Mouse (Mus musculus): ENCODE results near the gene Nmt1.

- no peak for TF ChIP-seq CTCF (conservative IDR thresholded peaks at IDR 0.05 in 1 of 2, IDR thresholded peaks at IDR 0.05 in 1 of 2; ENCODE audit: low read depth in 2 of 2, low read length in 2 of 2)
- no peak for TF ChIP-seq EP300 (IDR thresholded peaks at IDR 0.05; ENCODE audit: low read length)
- no peak for TF ChIP-seq POLR2A (IDR thresholded peaks at IDR 0.05; ENCODE audit: low read depth, low read length)
- no peak for TF ChIP-seq MXI1 (IDR thresholded peaks at IDR 0.05; ENCODE audit: low read depth, low read length)
- TF ChIP-seq ELF1 (IDR thresholded peaks at IDR 0.05; ENCODE audit: low read depth, low read length): no peak
- TF ChIP-seq CHD1 (IDR thresholded peaks at IDR 0.05; ENCODE audit: low read depth, low read length): no peak
- no peak for TF ChIP-seq USF1 (IDR thresholded peaks at IDR 0.05; ENCODE audit: low read depth, low read length)
- no peak for TF ChIP-seq ETS1 (conservative IDR thresholded peaks at IDR 0.05; ENCODE audit: low read depth, low read length)
- TF ChIP-seq PAX5 (IDR thresholded peaks at IDR 0.05; ENCODE audit: low read length): no peak
- no peak for TF ChIP-seq ZKSCAN1 (IDR thresholded peaks at IDR 0.05; ENCODE audit: borderline replicate concordance, low read depth, low read length)
- TF ChIP-seq BHLHE40 (IDR thresholded peaks at IDR 0.05; ENCODE audit: low read depth, low read length): no peak
Measured at GRCm38 (mm10) chr11:102996991-102997770, 30.8 kb upstream of the Nmt1 start.
